Mouse (Mus musculus) granulocyte monocyte progenitor cell, adult 5-6 weeks (primary cell): ENCODE data around the gene Ifit3b. TPM values are rescaled to one million over a fixed set of nuclear protein-coding genes. Genes with fewer than 3 reads are reported as not detected.
"Not testable (repeated sequence)": the region's sequence is repeated elsewhere in the genome, so short reads cannot be mapped to it uniquely, and the experiment has no call there.

Source experiments
- ATAC-seq: replicated peaks from 2 replicates; pipeline ENCODE4 v1.8.0; 2016; ENCODE audit warnings: mild to moderate bottlenecking, moderate TSS enrichment, inconsistent platforms; ENCODE audit not compliant: poor library complexity, severe bottlenecking
- total RNA-seq, 2 experiments: library from RNA; stranded (forward) in 1 of 2; stranded (reverse) in 1 of 2; fragments of 200-712, 200-1000 nt in 1 of 2; fragments of >200 nt in 1 of 2; fragmentation: Nextera tagmentation in 1 of 2; gene quantifications; 2 replicates each; pipeline ENCODE4 v1.2.3; 2014 to 2017

Ifit3b gene
- total RNA-seq, 2 experiments from 2014 or later: not detected

- ATAC-seq: peak; percentile 69
These were observed 5.9 kb upstream of the Ifit3b start, which contains the start of gene Ifit1bl1 for GRCm38 (mm10) chr19:34601888-34602287. Gene Ifit1bl1, minus strand, starts transcription at chr19:34601956.

DNA sequence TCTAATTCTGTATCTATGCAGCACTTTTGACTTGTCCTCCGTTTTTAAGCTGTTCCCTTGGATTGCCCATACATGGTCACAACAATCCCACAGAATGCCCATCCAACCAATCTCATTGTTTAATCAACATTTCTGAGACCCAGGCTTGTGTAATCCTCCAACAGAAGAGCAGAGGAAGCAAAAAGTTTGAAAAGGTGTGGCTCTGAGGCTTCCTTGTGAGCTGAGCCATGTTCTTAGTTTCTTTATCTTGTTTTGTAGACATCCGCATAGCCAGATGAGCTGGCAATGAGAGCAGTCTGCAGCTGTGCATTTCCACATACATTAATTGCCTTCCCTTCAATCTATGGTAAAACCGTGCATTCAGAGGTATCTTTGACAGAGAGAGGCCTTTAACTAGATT lies 2.3 kb upstream of the Ifit3b start:
- ATAC-seq: no peak

DNA sequence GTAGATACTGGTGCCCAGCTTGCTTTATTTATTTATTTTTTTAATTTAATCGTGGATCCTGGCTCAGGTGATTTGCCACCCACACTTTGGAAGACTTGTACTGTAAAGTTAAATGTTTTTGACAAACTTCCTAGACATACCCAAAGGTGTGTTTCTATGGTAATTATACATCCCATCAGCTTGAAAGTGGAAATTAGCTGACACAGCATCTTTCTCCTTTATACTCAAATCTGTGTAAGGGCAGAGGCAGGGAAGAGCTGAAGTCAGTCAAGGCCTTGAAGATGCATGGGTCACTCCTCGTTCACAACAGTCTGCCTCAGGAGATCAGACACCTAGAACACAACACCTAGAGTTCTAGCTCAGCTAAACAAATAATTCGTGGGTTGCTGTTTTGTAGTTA lies 2.3 kb downstream of the Ifit3b start:
- not testable (repeated sequence) for ATAC-seq

- not testable (repeated sequence) for ATAC-seq
These were observed 4.7 kb downstream of the Ifit3b start for GRCm38 (mm10) chr19:34612243-34613001.

DNA sequence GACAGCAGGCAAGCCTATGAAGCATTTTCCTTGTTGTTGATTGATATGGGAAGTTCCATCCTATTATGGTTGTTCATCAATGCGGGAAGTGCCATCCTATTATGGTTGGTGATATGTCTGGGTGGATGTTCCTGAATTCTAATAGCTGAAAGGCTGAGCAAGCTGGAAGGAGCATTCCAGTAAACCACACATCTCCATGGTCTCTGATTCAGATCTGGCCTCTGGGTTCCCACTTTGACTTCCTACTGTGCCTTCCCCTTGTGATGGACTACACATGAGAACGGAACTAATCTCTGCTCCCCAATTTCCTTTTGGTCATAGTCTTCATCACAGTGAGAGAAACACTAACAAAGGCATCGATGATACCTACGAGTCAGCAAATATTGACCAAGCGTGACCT lies 13.1 kb downstream of the Ifit3b start:
- ATAC-seq: no peak

DNA sequence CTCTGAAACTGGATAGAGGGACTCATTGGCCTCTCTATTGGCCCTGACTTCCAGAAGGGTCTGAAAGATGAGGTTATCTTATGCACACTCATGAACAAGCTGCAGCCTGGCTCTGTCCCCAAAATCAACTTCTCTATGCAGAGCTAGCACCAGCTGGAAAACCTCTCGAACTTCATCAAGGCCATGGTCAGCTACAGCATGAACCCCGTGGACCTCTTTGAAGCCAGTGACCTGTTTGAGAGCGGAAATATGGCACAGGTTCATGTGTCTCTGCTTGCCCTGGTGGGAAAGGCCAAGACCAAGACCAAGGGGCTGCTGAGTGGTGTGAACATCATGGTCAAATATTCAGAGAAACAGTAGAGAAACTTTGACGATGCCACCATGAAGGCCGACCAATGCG lies 16.0 kb downstream of the Ifit3b start:
- ATAC-seq: no peak

- peak; percentile 92 for ATAC-seq
These were observed 16.9 kb downstream of the Ifit3b start for GRCm38 (mm10) chr19:34624663-34625062.

GRCm38 (mm10) chr19:34627496-34627895 lies 19.7 kb downstream of the Ifit3b start:
- ATAC-seq: no peak

- no peak for ATAC-seq
These were observed 23.7 kb downstream of the Ifit3b start for GRCm38 (mm10) chr19:34631487-34631886.

- peak; percentile 95 for ATAC-seq
These were observed 25.7 kb downstream of the Ifit3b start for GRCm38 (mm10) chr19:34633484-34633883.

DNA sequence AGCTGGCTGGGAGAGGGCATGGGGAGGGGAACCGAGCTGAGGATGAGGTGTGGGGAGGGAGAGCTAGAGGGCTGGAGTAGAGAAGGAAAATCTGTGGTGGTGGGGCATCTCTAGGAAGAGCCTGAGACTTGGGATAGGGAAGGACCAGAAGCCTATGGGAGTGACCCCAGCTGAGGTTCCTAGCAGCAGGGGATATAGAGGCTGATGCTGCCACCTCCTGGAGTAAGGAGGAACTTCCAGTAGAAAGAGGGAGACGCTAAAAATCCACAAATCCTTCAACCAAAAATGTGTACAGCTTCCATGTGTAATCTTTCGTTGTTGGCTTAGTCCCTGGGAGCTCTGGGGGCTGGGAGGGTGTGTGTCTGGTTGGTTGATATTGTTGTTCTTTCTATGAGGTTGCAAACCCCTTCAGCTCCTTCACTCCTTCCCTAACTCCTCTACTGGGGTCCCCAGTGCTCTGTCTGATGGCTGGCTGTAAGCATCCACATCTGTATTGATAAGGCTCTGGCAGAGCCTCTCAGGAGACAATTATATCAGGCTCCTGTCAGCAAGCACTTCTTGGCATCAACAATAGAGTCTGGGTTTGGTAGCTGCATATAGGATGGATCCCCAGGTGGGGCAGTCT lies 29.3 kb downstream of the Ifit3b start:
- peak; percentile 75 for ATAC-seq

GRCm38 (mm10) chr19:34640623-34641022 lies 32.9 kb downstream of the Ifit3b start, which contains the start of the genes Ifit1bl2 and Ifit1:
Gene Ifit1bl2, minus strand, starts transcription at chr19:34640743.
Gene Ifit1, plus strand, starts transcription at chr19:34640871.
- peak; percentile 87 for ATAC-seq

DNA sequence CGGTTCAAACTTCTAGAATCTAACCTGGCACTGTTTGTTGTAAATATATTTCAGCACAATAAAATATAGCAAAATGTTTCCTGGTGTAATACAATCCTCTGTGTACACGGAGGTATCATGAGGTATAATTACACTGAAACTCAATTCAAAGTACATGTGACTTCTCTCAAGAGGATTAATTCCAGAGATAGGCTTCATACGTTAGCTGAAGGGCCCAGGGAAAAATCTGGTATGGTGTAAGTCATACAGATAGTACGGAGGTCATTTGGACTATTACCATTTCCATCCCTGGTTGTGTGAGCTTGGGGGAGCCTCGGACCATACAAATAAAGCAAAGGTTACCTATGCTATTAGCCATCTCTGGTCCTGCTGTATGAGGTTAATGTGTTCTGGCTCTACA lies 34.8 kb downstream of the Ifit3b start:
- ATAC-seq: no peak

- ATAC-seq: not testable (repeated sequence)
These were observed 39.9 kb downstream of the Ifit3b start for GRCm38 (mm10) chr19:34647630-34648029.

DNA sequence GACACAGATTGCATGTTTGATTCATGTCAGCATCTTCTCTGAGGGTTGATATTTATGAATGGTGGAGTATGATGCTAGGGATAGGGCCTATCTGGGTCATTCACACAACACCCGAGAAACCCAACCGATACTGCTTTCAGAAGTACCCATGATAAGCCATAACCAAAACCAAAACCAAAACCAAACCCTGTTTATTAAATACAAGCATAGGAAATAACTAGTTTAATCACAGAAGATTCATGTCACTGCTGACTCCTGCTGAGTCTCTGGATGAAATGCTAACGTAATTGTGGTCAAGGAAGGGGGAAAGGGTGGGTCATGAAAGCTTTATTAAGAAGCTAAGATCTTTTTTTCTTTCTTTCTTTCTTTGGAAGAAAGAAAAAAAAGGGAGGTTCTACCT lies 42.5 kb downstream of the Ifit3b start:
- ATAC-seq: no peak

- no peak for ATAC-seq
These were observed 43.2 kb downstream of the Ifit3b start for GRCm38 (mm10) chr19:34650997-34651396.

- no peak for ATAC-seq
These were observed 47.5 kb downstream of the Ifit3b start for GRCm38 (mm10) chr19:34655227-34655805.

GRCm38 (mm10) chr19:34656511-34657298 lies 48.9 kb downstream of the Ifit3b start:
- ATAC-seq: peak; percentile 74

DNA sequence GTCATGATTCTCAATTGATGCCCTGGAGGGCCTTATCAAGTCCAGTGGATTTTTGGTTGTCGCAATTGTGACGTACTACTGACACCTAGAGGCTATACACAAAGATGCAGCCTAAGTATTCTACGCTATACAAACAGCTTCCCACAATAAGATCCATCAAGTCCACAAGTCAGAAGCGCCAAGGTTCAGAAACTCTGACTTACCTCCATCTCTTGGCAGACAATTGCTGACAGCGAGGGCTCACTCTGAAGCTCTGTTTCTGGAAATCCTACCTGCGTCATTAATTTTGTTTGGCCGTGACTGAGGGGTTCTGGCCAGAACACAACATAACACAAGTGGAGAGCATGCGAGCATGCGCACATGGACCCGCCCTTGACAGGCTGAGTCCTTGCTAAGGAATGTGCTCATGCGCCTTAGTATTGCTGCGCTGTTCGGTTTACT lies 54.3 kb downstream of the Ifit3b start:
- ATAC-seq: peak; percentile 88

GRCm38 (mm10) chr19:34662740-34663139 lies 55.0 kb downstream of the Ifit3b start:
- no peak for ATAC-seq
